Mouse (Mus musculus) lung, postnatal 0 days (tissue): ENCODE measurements at regions not wholly inside any gene's neighbourhood (a gene's known extent, or its start where the extent isn't known, plus 50 kb on each side); places are given as distances from the start of the nearest gene placed in this dataset.

Experiments used
- CTCF ChIP-seq: IDR thresholded peaks from 2 replicates; pipeline ENCODE4 v1.5.1; 2016; ENCODE audit warnings: antibody characterized with exemption, mild to moderate bottlenecking
- EP300 ChIP-seq: IDR thresholded peaks from 2 replicates; pipeline ENCODE4 v1.6.1; 2016; ENCODE audit warnings: antibody characterized with exemption, mild to moderate bottlenecking, control low read depth

DNA sequence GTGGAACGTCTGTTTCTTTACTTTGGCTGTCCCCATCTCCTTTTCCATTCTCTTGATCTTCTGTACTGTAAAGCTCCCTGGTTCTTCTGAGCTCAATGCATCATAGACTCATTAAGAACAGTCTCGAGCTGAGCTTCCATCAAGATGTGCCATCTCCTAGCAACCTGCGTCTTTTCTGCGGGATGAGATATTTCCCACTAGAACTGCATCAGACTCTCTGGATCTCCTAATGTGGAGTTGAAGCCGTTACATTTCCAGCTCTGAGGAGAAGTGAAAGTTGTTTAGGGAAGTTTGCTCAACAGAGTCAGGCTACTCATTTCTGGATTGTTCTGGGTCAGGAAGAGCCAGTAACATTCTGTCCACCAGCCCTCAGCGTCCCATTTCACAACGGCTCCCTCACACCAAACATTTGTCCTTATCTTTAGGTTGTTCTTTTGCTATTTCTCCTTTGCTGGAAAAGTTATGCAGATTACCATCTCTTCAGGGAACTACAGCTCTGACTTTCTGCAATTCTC lies 119.4 kb upstream of the Zc3h12c start:
- TF ChIP-seq CTCF (no peak), EP300 (no peak)
